Mouse (Mus musculus): ENCODE data around the gene Ttc21a.

Gene Ttc21a

GRCm38 (mm10) chr9:119939646-119940045, 2.2 kb downstream of the Ttc21a start:
- ATAC-seq (ENCODE audit: insufficient number of reproducible peaks, low FRiP score, low TSS enrichment): no peak

DNA sequence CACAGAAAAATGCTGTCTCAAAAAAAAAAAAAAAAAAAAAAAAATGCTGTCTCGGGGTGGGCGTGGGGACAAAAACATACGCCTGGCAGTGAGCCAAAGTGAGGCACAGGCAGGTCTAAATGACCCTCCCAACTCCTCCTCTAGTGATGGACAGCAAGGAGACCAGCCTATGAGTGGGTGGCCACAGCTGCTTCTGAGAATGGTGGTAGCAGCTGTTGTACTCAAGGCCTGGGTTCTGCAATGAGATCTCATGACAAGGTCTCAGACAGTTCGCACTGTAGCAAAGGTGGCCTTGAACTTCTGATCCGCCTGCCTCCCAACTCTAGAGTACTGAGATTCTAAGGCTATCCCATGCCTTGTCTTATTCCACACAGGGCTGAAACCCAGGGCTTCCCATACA, 4.0 kb downstream of the Ttc21a start:
- no peak for ATAC-seq (ENCODE audit: insufficient number of reproducible peaks, low FRiP score, low TSS enrichment)

GRCm38 (mm10) chr9:119941861-119942260, 4.5 kb downstream of the Ttc21a start:
- ATAC-seq (ENCODE audit: insufficient number of reproducible peaks, low FRiP score, low TSS enrichment): no peak

- no peak for ATAC-seq (ENCODE audit: insufficient number of reproducible peaks, low FRiP score, low TSS enrichment)
Measured at GRCm38 (mm10) chr9:119943326-119943725, 5.9 kb downstream of the Ttc21a start.

DNA sequence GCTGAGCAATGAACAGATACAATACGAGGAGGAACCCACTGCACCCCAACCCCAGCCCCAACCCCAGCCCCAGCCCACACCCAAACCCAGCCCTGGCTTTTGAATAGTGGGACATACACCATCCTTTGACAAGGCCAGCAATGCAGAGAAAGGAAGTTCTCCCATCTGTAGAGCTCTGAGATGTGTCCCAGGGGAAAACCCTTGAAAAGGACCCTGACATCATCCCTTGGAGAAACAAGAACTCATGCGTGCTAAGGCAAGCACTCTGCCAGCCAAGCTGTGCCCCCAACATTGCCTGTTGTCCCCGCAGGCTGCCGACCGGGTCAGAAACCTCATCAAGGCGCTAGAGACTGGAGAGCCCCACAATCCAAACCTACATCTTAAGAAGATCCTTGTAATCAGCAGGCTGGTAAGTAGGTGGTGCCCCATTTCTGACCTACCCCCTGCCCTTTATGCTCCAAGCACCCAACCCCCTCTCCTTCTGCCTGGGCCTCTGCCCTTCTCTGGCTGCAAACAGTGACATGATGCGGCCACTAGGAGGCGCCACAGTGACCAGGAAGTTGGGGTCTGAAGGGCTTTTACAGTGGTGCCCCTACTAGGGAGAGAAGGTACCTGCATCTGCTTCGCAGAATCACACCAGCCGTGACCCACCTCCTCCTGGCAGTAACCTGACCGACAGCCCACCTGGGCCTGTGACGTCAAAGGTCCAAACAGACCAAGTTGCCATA, 7.9 kb downstream of the Ttc21a start:
- no peak for ATAC-seq (ENCODE audit: insufficient number of reproducible peaks, low FRiP score, low TSS enrichment)

DNA sequence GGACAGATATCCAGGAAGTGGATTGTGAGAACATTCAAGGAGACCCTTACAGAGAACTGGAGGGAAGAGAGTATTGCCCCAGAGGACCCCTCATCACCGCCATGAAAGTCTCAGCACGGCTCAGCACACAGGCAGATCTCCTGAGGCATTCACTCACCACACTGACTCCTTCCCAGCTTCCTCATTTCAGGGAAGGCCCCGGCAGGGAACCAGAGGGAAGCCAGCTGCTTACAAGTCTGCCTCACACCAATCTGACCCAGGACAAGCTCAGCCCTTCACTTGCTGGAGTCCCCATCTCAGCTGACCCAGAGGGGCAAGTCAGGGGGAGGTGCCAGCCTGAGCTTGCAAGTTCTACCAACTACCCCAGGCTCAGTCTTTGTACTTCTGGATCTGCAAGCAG, 11.4 kb downstream of the Ttc21a start:
- ATAC-seq (ENCODE audit: insufficient number of reproducible peaks, low FRiP score, low TSS enrichment): no peak

DNA sequence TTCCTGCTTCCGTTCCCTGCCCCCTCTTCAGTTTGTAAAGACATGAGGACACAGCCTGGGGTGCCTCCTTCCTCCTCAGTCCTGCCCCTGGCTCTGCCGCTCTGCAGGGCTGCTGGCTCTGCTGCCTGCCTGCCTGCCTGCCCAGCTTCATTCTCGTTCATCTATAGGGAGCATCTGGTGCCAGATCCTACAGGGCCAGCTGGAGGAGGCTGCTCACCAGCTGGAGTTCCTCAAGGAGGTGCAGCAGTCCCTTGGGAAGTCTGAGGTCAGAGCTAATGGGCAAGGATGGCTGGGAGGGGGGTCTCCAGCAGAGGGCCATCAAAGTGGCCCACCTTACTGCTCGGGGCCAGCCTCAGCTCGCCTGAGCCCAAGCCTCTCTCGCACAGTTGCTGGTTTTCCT, 13.0 kb downstream of the Ttc21a start:
- ATAC-seq (ENCODE audit: insufficient number of reproducible peaks, low FRiP score, low TSS enrichment): no peak

GRCm38 (mm10) chr9:119951388-119951787, 14.0 kb downstream of the Ttc21a start:
- ATAC-seq (ENCODE audit: insufficient number of reproducible peaks, low FRiP score, low TSS enrichment): no peak

DNA sequence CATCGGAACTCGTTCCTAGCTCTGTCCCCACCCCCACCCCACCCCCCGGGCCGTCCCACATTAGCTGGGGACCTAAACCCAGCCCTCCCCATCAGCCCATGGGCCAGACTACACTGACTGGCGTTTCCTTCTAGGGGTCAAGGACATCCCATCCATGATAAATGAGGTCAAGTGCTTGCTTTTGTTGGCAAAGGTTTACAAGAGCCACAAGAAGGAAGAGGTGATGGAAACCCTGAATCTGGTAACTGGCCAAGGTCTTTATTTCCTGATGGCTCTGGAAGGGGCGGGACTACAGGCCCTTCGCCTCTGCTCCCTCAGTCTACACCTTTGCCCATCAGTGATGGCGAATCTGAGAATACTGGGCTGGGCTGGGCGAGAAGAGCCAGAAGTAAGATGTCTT, 21.4 kb downstream of the Ttc21a start:
- ATAC-seq (ENCODE audit: insufficient number of reproducible peaks, low FRiP score, low TSS enrichment): no peak

DNA sequence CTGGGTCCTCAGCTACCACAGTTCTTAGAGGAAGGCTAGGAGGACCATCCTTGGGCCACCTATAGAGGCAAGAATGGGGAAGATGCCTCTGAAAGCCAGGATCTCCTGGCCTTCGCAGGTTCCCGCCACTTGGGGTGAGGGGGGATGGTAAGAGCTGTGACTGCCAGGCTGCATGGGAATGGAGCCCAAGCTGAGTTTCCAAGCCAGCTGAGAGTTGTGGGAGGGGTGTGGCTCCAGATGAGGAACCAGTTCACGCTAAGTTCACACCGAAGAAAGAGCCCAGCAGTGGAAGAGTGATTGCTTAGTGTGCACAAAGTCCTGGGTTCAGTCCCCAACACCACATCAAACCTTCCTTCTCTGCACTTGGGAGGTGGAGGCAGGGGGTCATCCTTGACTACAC, 24.8 kb downstream of the Ttc21a start:
- no peak for ATAC-seq (ENCODE audit: insufficient number of reproducible peaks, low FRiP score, low TSS enrichment)

DNA sequence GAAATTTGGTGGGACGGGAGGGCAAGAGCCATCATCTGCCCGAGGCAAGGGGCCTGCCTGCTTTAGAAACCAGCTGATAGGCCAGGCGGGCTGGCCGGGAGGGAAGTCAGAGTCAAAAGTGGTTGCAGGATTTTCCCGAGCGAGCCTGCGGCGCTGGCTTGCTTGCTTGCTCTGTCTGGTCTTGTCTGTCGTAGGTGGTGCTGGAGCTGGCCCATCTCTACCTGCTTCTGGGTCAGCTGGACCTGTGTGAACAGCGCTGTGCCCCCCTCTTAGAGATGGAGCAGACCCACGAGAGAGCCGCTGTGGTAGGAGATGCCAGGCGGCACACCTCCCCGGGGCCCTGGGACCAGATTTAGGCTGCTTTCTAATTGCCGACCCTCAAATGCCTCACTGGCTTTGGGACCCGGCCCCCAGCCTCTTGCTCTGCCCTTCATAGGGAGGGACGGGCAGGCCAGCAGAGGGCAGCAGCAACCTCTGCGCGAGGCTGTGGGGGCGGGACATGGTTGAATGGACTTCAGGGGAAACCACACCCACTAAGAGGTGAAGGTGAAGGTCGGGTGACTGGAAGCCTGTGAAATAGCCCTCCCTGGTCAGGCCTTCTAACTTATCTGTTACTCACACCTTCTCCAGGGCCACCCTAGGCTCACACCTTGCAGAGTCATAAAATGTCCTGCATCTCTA, 25.7 kb downstream of the Ttc21a start:
- ATAC-seq (ENCODE audit: insufficient number of reproducible peaks, low FRiP score, low TSS enrichment): peak; percentile 62; the same call in 1 of the 2 replicates

- no peak for ATAC-seq (ENCODE audit: insufficient number of reproducible peaks, low FRiP score, low TSS enrichment)
Measured at GRCm38 (mm10) chr9:119964206-119964605, 26.8 kb downstream of the Ttc21a start.

DNA sequence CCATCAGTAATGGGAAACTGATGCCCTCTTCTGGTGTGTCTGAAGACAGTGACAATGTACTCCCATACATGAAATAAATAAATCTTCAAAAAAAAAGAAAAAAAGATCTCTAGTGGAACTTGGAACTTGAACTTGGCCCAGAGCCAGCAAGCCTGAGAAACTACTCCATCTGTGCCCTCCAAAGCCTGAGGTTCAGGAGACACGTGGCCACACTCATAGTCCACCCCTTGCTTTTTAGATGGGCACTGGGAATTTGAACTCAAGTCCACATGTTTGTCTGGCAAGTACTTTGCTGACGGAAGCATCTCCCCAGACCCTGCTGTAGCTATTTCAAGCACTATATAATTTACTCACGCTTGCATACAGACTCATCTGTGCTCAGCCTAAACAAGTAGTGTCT, 27.8 kb downstream of the Ttc21a start:
- no peak for ATAC-seq (ENCODE audit: insufficient number of reproducible peaks, low FRiP score, low TSS enrichment)

- no peak for ATAC-seq (ENCODE audit: insufficient number of reproducible peaks, low FRiP score, low TSS enrichment)
Measured at GRCm38 (mm10) chr9:119966221-119966910, 29.0 kb downstream of the Ttc21a start.

GRCm38 (mm10) chr9:119969811-119970210, 32.4 kb downstream of the Ttc21a start:
- no peak for ATAC-seq (ENCODE audit: insufficient number of reproducible peaks, low FRiP score, low TSS enrichment)

- no peak for ATAC-seq (ENCODE audit: insufficient number of reproducible peaks, low FRiP score, low TSS enrichment)
Measured at GRCm38 (mm10) chr9:119970221-119970620, 32.8 kb downstream of the Ttc21a start.

- ATAC-seq (ENCODE audit: insufficient number of reproducible peaks, low FRiP score, low TSS enrichment): peak; percentile 42; the same call in 1 of the 2 replicates
Measured at GRCm38 (mm10) chr9:119970763-119971656, 33.6 kb downstream of the Ttc21a start.

GRCm38 (mm10) chr9:119972166-119972565, 34.8 kb downstream of the Ttc21a start:
- ATAC-seq (ENCODE audit: insufficient number of reproducible peaks, low FRiP score, low TSS enrichment): no peak

- peak; percentile 33; the same call in 1 of the 2 replicates for ATAC-seq (ENCODE audit: insufficient number of reproducible peaks, low FRiP score, low TSS enrichment)
Measured at GRCm38 (mm10) chr9:119972582-119972981, 35.2 kb downstream of the Ttc21a start.

- ATAC-seq (ENCODE audit: insufficient number of reproducible peaks, low FRiP score, low TSS enrichment): no peak
Measured at GRCm38 (mm10) chr9:119973281-119973680, 35.9 kb downstream of the Ttc21a start.

All from cerebellum, adult (tissue).